Mouse (Mus musculus) spleen, adult 2 months (tissue): ENCODE results near the gene Crot.

ENCODE experiments used
- CTCF ChIP-seq: fragments of 200-500 bp; IDR thresholded peaks from 2 replicates; pipeline ENCODE4 v1.5.1; 2011; ENCODE audit warnings: mild to moderate bottlenecking, inconsistent platforms; ENCODE audit not compliant: insufficient read depth, insufficient read length, insufficient replicate concordance; ENCODE audit errors: extremely low read depth
- POLR2A ChIP-seq: fragments of 200-500 bp; IDR thresholded peaks from 2 replicates; pipeline ENCODE4 v1.6.1; 2011; ENCODE audit warnings: low read depth, low read length, inconsistent platforms

GRCm38 (mm10) chr5:9010166-9010565 is 13.0 kb upstream of the Crot start:
- TF ChIP-seq CTCF (no peak), POLR2A (no peak)
